Mouse (Mus musculus): ENCODE measurements at regions not wholly inside any gene's neighbourhood (a gene's known extent, or its start where the extent isn't known, plus 50 kb on each side); places are given as distances from the start of the nearest gene placed in this dataset.

DNA sequence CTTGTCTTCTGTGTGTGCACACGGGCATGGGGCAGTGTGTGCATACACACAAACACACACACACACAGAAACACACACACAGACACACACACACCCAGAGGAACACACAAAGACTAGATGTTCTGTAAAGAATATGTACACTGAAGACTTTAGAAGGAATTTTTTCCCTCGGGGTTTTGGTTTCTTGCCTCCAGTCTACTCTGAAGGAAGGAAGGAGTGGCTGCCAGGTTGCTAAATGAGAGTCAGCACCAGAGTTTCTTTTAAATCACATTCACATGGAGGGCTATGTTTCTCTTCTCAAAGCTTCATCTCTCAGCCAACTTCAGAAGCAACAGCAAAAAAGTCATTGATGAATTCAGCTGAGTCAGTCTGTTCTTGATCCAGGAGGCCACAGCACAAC lies 61.8 kb upstream of the Irf2bp2 start:
- no peak for DNase-seq

DNA sequence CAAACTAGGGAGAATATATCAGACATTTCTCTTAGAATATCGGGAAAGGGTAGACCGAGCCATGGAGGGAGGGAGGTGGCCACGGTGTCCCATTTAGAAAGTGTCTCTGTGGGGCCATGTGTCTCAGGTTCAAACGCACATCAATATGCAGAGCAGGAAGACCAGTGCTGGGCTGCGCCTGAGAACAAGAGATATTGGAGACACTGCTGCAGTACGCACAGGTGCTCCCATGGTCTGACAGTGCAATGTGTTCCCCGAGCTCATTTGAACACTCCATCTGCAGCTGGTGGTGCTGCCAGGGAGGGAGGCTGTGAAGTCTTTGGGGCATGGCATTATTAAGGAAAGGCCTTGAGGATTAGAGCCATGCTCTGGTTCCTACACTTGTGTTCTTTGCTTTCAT lies 60.6 kb upstream of the Irf2bp2 start:
- no peak for DNase-seq

DNA sequence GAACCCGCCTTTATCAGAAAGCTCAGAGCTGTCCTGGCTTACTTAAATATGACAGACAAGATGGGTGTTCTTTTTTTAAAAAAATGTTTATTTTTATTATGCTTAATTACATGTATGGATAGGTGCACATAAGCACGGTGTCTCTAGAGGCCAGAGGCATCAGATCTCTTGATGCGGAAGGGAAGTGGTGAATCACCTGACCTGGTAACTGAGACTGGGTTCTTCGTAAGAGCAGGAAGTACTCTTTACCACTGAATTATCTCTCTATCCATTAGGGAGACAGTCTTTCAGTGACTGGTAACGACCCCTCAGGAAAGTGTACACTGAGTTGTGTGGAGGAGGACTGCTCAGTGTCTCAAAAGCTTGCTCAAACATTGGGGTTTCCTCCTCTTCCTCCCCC lies 58.4 kb upstream of the Irf2bp2 start:
- no peak for DNase-seq

DNA sequence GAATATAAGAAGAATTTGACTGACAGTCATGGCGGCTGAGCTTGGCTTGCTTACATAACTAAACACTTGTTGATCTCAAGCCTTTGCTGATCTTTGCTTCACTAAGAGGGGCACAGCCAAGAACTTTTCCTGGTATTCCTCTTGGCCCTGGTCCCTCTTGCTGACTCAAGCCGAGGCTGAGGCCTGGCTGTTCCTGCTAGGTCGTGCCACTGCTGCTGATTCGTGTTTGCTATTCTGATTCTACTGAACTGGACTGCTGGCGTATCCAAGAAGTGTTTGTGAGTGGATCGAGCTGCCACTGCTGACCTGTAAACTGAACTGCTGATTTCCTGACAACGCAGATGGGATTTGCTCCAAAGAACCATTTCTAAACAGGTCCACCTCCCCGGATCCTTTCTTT lies 57.2 kb upstream of the Irf2bp2 start:
- DNase-seq: no peak

DNA sequence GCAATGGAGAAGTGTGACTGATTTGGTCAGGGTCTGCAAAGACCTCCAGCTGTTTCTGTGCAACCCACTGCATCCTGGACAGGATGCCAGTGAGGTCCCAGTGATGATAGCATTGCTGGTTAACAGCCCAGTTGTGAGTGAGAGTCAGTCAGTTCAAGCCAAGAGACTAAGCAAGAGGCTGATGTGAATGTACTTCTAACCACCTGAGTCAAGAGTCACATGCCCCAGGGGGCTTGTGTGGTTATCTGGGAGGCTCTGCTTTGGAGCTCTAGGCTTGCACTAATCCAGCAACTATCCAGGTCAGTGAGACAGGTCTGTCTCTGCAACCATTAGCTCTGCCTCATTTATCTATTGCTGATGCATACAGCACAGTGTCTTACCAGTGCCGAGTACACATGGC lies 55.5 kb upstream of the Irf2bp2 start:
- DNase-seq: no peak

DNA sequence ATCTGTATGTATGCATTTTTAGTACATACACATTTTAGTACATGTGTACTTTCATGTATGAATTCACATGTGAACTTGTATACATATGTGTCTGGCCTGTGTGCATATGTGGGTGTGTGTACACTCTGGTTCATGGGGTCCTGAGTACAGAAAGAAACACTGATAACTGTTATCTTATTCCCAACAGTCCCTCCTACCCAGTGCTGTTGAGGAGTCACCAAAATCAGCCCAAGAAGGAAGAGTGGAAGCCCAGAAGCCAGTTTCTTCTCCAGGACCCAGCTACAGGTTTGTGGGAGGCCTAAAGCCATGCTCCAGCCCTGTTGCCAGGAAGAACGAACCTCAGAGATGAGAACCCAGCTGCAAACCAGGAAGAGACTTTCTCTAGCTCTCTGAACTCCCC lies 53.6 kb upstream of the Irf2bp2 start:
- no peak for DNase-seq

DNA sequence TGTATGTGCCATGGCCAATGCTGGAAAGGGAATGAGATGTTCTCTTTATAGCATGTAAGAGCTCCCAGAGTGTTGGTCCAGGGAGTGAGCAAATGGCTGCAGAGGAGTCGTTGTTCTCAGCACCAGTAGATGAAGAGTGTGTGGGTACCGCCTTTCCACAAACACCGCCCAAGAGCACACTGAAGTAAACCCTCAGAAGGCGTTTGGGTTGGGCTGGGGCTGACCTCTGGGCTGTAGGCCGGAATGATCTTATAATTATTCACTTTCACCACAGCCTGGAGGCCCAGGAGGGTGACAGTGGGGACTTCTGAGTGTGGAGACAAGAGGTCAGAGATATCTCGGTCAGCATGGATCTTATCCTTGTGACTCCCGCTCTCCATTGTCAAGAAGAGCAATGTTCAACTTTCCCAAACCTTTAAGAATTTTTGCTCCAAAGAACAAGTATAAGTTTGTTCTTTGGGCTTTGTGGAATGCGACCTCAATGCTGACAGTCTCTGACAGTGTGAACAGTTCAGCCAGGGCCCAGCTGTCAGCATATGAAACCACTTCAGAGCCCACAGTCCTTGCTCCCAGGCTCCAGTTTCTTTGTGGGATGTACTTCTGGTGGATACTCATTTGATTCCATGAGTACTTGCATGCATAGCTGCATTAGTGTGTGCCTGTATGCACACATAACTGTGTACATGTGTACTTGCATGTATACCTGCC lies 53.0 kb upstream of the Irf2bp2 start:
- no peak for DNase-seq

DNA sequence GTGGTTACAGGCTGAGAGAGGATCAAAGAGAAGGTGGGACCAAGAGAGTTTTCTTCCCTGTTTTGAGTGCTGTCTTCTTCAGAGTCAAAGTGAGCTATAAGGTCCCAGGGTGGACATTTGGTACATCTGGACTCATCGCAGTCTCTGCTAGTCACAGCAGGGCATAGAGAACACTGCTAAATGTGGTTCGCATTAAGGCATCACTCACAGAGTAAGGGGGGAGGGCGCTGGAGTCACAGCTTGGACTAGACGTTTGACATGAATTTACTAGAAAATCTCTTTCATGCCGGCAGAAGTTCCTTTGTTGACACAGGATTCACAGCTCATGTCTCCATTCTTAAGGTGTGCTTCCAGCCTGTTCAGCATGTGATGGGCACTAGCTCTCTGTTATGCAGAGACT lies 50.4 kb upstream of the Irf2bp2 start:
- no peak for DNase-seq

Data from adrenal gland, adult 8-10 months (tissue).